Mouse (Mus musculus): ENCODE results near the gene Ntrk2.

DNA sequence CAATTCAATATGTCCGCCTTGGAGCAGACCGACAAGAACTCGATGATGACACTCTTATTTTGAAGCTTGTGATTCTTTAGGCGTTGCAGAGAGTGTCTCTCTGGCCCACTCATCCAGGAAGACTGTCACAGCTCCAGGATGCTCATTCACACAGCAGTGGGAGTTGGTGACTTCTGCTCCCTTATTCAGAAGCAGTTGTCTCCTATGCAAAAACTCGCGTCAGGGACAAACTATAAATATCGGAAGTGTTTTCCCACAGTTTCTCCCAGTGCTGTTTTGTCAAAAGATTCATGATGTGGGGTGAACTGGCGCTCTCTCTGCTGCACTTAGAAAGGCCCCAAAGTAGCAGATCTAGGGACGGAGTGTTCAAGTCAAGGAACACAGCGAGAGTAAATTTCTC lies 59.9 kb downstream of the Ntrk2 start:
- no peak for TF ChIP-seq POLR2A (IDR thresholded peaks at IDR 0.05; ENCODE audit: extremely low read depth, insufficient read depth, low read length)
- TF ChIP-seq CTCF (IDR thresholded peaks at IDR 0.05; ENCODE audit: extremely low read depth, insufficient read depth, low read length), result no peak
